In genomic region chr9:87320758-87321157, GRCm38 (mm10) we compare ENCODE assay signal across 34 mouse cellular contexts.
DNase-seq lines count a peak whose midpoint lies in the region; ATAC-seq and TF ChIP-seq lines count a peak whose summit lies in the region.
"Had no signal": no experiment of that assay in that cellular context is flagged by ENCODE, and none has a peak within 500 bp of the region (broad histone marks: within the 10 kb centered on the region; RNA-seq: fewer than 3 reads in every experiment).

No protein-coding gene starts in this region.

- ATAC-seq in hindbrain, embryonic 16.5 days = peak; percentile 37; the same call in 1 of the 2 replicates
- no peak for ATAC-seq in hindbrain, embryonic 13.5 days (ENCODE audit: low FRiP score)
- ATAC-seq in forebrain, embryonic 14.5 days = 0 out of 2 replicates have a peak, but pooled peaks have one; percentile 37
- no peak; the same call in 1 of the 2 replicates for ATAC-seq in limb, embryonic 14.5 days (ENCODE audit: low FRiP score, low read depth)
- ATAC-seq: inflammation-experienced regulatory T-cells, adult 6 months; lung, postnatal 0 days had no signal

- H3K4me2 ChIP-seq in hindbrain, embryonic 16.5 days (ENCODE audit: low read length) = no peak overlapping the region
- no peak overlapping the region for H3K4me2 ChIP-seq in hindbrain, embryonic 13.5 days
- H3K4me2 ChIP-seq in forebrain, embryonic 14.5 days (ENCODE audit: low read length) = no peak overlapping the region
- H3K4me2 ChIP-seq in limb, embryonic 14.5 days (replicated peaks; ENCODE audit: low read depth, low read length, severe bottlenecking) = no peak overlapping the region
- H3K4me2 ChIP-seq: heart, embryonic 11.5 days; hindbrain, embryonic 14.5 days; limb, embryonic 15.5 days; liver, embryonic 13.5 days; midbrain, embryonic 12.5 days had no signal

- no peak overlapping the region for H3K4me3 ChIP-seq in hindbrain, embryonic 16.5 days (ENCODE audit: low read length)
- no peak overlapping the region for H3K4me3 ChIP-seq in hindbrain, embryonic 13.5 days
- no peak overlapping the region for H3K4me3 ChIP-seq in forebrain, embryonic 14.5 days (ENCODE audit: low read depth, low read length)
- H3K4me3 ChIP-seq in limb, embryonic 14.5 days (replicated peaks; ENCODE audit: low read length) = no peak overlapping the region
- H3K4me3 ChIP-seq: erythroblast, embryonic 14.5 days; left cerebral cortex, adult 2 months; limb, embryonic 15.5 days; liver, embryonic 13.5 days; megakaryocyte, embryonic 14.5 days; midbrain, embryonic 12.5 days; myocyte had no signal

- DNase-seq in forebrain, embryonic 14.5 days (ENCODE audit: low spot score) = peak; percentile 11
- DNase-seq in limb, embryonic 14.5 days (ENCODE audit: low spot score) = peak; percentile 35
- no peak for DNase-seq in cerebellum, adult 8-10 months
- no peak for DNase-seq in gastrocnemius, postnatal 25 days
- DNase-seq in B cell, adult 2 months = no peak
- DNase-seq: adrenal gland, adult 8-10 months; cerebellum, adult 11 months; cerebellum, adult 9-11 months; embryo, embryonic 11 days; gastrocnemius, postnatal 36 days; heart, adult 18-20 months; heart, postnatal 4 days; kidney, adult 11 months; kidney, postnatal 25 days; liver, embryonic 13.5 days; lung, adult 18-20 months; lung, postnatal 4 days; right cerebral cortex, adult 18-20 months; right cerebral cortex, postnatal 4 days; thymus, adult 2 months; thymus, postnatal 4 days had no signal

- no peaks in the 10 kb centered on the region for H3K36me3 ChIP-seq in hindbrain, embryonic 16.5 days (ENCODE audit: control insufficient read depth, insufficient read depth, low read length)
- H3K36me3 ChIP-seq in hindbrain, embryonic 13.5 days = no peaks in the 10 kb centered on the region
- no peaks in the 10 kb centered on the region for H3K36me3 ChIP-seq in forebrain, embryonic 14.5 days (ENCODE audit: control insufficient read depth, insufficient read depth, low read length)
- H3K36me3 ChIP-seq in limb, embryonic 14.5 days (ENCODE audit: control insufficient read depth, insufficient read depth, low read length) = no peaks in the 10 kb centered on the region
- H3K36me3 ChIP-seq: limb, embryonic 15.5 days; liver, embryonic 13.5 days; midbrain, embryonic 12.5 days had no signal

- no peaks in the 10 kb centered on the region for H3K4me1 ChIP-seq in hindbrain, embryonic 16.5 days (ENCODE audit: control insufficient read depth, insufficient read depth, low read depth, low read length)
- H3K4me1 ChIP-seq in hindbrain, embryonic 13.5 days (replicated peaks) = no peaks in the 10 kb centered on the region
- H3K4me1 ChIP-seq in forebrain, embryonic 14.5 days (ENCODE audit: control insufficient read depth, insufficient read depth, low read length) = no peaks in the 10 kb centered on the region
- peaks cover 7% of the 10 kb centered on the region for H3K4me1 ChIP-seq in limb, embryonic 14.5 days (ENCODE audit: control insufficient read depth, insufficient read depth, low read length)
- H3K4me1 ChIP-seq: liver, embryonic 13.5 days; megakaryocyte, embryonic 14.5 days; midbrain, embryonic 12.5 days had no signal

- H3K9ac ChIP-seq in hindbrain, embryonic 16.5 days (ENCODE audit: low read depth, low read length) = no peak overlapping the region
- no peak overlapping the region for H3K9ac ChIP-seq in hindbrain, embryonic 13.5 days
- no peak overlapping the region for H3K9ac ChIP-seq in forebrain, embryonic 14.5 days (ENCODE audit: low read length)
- H3K9ac ChIP-seq in limb, embryonic 14.5 days (ENCODE audit: low read depth, low read length, severe bottlenecking) = no peak overlapping the region
- H3K9ac ChIP-seq: hindbrain, embryonic 14.5 days; limb, embryonic 15.5 days; liver, embryonic 13.5 days; midbrain, embryonic 12.5 days had no signal

- H3K9me3 ChIP-seq in hindbrain, embryonic 16.5 days (ENCODE audit: control insufficient read depth, low read length) = no peaks in the 10 kb centered on the region
- no peaks in the 10 kb centered on the region for H3K9me3 ChIP-seq in hindbrain, embryonic 13.5 days
- no peaks in the 10 kb centered on the region for H3K9me3 ChIP-seq in forebrain, embryonic 14.5 days (replicated peaks; ENCODE audit: control insufficient read depth, low read length)
- H3K9me3 ChIP-seq in limb, embryonic 14.5 days (ENCODE audit: control insufficient read depth, low read length) = no peaks in the 10 kb centered on the region
- H3K9me3 ChIP-seq: limb, embryonic 15.5 days; liver, embryonic 13.5 days; midbrain, embryonic 12.5 days had no signal

- WGBS in hindbrain, embryonic 16.5 days = 52% methylated on average over 13 of the region's 13 CpGs
- WGBS in hindbrain, embryonic 13.5 days = 57% methylated on average over 13 of the region's 13 CpGs
- whole genome bisulfite sequencing in forebrain, embryonic 14.5 days = 49% methylated on average over 13 of the region's 13 CpGs
- 51% methylated on average over 13 of the region's 13 CpGs for WGBS in limb, embryonic 14.5 days

- no peaks in the 10 kb centered on the region for H3K27me3 ChIP-seq in hindbrain, embryonic 16.5 days (replicated peaks; ENCODE audit: control insufficient read depth, insufficient read depth, low read length)
- H3K27me3 ChIP-seq in hindbrain, embryonic 13.5 days = no peaks in the 10 kb centered on the region
- no peaks in the 10 kb centered on the region for H3K27me3 ChIP-seq in forebrain, embryonic 14.5 days (replicated peaks; ENCODE audit: control insufficient read depth, insufficient read depth, low read length)
- no peaks in the 10 kb centered on the region for H3K27me3 ChIP-seq in limb, embryonic 14.5 days (ENCODE audit: control insufficient read depth, insufficient read depth, low read length)
- H3K27me3 ChIP-seq: limb, embryonic 15.5 days; liver, embryonic 13.5 days; megakaryocyte, embryonic 14.5 days; midbrain, embryonic 12.5 days had no signal

- no peak for TF ChIP-seq POLR2A in limb, embryonic 14.5 days (IDR thresholded peaks at IDR 0.05; ENCODE audit: borderline replicate concordance, extremely low read depth, insufficient read depth, insufficient read length)

- no peak overlapping the region for H3K27ac ChIP-seq in hindbrain, embryonic 16.5 days (ENCODE audit: low read depth, low read length)
- no peak overlapping the region for H3K27ac ChIP-seq in hindbrain, embryonic 13.5 days
- H3K27ac ChIP-seq in forebrain, embryonic 14.5 days (ENCODE audit: low read depth, low read length) = no peak overlapping the region
- H3K27ac ChIP-seq in limb, embryonic 14.5 days (replicated peaks; ENCODE audit: low read depth, low read length) = no peak overlapping the region
- H3K27ac ChIP-seq: hindbrain, embryonic 14.5 days; left cerebral cortex, adult 2 months; limb, embryonic 15.5 days; liver, embryonic 13.5 days; midbrain, embryonic 12.5 days; stomach, postnatal 0 days had no signal

Comparison
In these comparisons a context has a peak if more than half of its experiments do, and no peak if none do; other contexts are left out.
1. ATAC-seq: peak in hindbrain, embryonic 16.5 days (single experiment) and forebrain, embryonic 14.5 days (single experiment); none in hindbrain, embryonic 13.5 days (single experiment) and limb, embryonic 14.5 days (single experiment).
2. DNase-seq: peak in forebrain, embryonic 14.5 days (single experiment) and limb, embryonic 14.5 days (single experiment); none in cerebellum, adult 8-10 months (single experiment), gastrocnemius, postnatal 25 days (single experiment) and B cell, adult 2 months (0 of 2).